Mouse (Mus musculus): Measurements from ENCODE around the gene Hoxd3.

Hoxd3 gene

DNA sequence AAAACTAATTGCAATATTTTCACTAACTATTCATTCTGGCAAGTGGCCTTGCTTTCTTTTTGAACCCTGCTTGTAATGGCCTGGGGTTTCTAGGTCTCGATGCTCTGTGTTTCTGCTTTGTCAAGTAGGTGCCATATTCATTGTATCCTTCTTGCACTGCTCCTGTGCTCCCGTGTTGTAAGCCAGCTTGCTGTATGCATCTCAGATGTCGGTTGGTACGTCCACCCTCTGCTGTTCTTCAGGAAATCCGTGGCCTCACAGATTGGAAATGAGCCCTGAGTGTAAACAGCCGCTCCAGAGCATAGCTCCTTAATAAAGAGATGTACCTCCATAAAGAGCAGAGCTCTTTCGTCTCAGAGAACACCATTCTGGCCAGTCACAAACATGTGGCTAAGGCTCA lies 4.1 kb upstream of the Hoxd3 start:
- no peak for DNase-seq

- no peak for DNase-seq
Measured at GRCm38 (mm10) chr2:74708676-74709075, 3.1 kb upstream of the Hoxd3 start.

DNA sequence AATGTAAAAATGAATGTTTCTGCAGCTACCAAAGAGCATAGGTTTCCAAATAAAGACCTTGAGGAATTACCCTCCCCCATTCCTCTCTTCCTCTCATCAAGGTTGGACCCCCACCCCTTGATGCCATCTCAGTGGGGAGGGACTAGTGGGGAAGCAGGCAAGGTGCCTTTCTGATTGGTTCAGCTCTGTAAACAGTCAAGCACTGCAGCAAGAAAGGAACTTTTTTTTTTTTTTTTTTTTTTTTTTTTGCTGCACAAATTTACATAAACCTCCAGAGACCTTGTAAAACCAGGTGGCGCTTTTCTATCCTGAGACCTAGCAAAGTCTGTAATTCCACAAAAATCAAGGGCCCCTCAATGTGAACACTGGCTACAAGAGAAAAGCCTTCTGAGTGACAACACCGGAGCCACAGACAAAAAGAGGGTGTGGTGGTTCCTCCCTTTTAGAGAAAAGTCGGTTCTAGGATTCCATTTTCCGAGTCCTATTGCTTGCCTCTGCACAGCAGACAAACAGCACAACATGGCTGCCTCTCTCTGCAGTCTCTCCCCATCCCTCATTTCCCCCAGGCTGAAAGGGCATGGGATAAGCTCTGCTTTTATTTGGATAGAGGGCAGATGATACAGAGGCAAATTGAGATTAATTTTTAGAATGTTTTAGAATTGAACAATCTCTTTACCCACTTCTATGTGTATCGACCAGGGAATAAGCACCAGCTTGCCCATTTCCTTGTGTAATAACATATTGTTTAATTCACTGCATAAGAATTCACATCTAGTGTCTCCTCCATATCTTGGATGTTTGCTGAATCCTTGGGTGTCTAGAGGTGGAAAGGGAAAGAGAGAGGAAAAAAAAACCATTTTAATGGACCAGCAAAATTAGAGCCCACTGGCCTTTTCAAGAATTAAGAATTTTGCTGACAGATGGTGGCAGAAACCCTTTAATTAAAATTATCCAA lies 2.0 kb upstream of the Hoxd3 start:
- no peak for DNase-seq

DNA sequence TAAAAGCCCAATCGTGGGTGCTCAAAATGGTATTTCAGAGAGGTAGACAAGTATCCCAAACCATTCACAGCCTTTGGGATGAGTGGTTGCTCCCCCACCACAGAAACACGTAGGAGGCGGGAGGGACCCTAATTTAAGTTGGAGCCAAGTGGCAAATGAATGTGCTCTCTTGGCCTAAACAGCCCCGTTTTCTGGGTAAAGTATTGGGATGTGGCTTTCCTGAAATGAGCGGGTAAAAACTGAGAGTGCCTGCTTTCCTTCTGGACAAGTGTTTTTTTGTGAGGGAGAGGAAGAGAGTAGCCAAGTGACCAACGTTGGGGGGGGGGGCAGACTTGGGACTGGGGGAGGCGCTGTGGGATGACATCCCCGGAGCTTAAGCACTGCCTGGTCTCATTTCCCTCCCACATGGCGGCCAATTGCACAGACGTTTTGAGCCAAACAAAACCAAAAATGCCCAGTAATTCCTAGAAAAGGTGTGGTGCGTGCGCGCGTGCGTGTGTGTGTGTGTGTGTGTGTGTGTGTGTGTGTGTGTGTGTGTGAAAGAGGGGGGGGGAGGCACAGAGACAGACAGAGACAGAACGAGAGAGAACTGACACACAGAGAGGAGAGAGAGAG lies 691 bp upstream of the Hoxd3 start:
- no peak for DNase-seq

- DNase-seq, result no peak
Measured at GRCm38 (mm10) chr2:74713239-74714150, 1.8 kb downstream of the Hoxd3 start.

DNA sequence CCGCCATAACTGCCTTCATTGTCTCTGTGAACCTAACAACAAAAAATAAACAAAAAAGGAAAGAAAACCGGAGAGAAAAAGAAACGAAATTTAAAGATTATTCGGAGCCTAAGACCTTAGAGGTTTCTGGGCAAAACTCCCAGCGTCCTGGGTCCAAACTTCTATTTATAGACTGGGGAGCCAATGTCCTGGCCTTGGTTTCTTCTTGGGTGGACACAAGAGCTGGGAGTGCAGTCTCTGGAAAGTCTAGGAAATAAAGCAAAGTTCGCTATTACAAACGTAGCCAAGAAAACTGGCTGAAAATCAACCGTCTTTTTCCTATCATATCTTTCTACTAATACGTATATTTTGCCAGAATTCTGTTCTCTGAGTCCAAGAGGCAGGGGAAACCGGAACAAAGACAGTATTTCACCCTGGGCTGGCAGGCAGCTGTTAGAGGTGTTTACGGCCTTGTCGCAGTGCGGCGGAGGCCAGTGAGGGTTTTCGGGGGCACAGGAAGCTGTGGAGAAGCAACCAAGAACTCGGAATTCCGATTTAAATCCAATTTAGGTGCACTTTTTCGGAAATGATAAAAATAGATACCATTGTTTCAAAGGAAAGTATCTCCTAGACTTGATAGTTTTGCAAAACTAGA lies 2.5 kb downstream of the Hoxd3 start:
- DNase-seq, result no peak

DNA sequence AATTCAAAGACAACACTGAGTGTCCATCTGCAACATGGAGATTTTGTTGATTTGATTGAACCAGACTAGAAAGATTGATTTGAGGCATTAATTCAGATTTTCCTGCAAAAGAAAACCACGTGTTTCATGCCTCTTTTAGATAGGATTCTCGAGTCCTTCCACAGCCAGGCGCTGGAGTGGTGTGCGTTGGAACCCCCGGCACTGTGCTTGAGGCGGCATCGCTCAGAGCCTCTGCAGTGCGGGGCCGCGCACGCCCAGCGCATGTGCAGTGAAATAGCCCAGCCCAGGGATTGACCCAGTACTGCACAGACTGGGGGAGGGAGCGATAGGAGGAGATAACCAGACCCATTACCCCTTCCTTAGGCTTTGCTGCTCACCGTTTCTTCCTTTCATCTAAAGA lies 3.2 kb downstream of the Hoxd3 start:
- DNase-seq, result no peak

DNA sequence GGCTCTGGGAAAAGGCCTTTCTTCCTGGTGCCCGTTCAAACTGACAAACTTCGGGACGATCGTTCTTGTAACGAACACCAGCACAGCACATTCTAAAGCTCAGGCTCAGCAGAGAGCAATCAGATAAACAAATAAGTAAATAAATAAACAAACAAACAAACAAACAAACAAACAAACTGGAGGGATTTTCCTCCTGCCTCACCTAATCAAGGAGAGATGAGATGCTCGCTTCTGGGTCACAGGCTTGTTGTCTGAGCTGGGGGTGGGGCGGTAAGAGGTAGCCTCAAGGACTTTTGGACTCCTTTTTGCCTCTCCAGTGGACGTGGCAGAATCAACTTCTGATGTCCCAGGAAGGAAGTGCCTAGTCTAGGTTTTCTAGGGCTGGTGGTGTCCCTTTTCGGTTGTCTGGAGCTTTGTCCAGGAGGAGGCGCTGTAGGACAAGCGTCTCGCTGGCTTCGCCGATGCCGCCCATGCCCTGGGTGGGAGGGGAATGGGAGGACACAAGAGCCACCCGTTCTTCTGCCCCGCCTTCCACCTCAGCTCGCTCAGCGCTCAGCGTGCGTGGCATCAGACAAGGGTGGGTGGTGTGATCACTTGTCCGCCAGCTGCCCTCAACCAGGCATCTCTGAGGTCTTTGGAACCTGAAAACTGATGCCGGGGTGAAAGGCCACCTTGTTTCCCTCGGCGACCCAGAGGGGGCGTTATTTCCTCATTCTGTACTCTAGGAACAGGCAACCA lies 3.9 kb downstream of the Hoxd3 start:
- DNase-seq, result peak; percentile 94

- DNase-seq, result no peak
Measured at GRCm38 (mm10) chr2:74720384-74720783, 8.7 kb downstream of the Hoxd3 start.

DNA sequence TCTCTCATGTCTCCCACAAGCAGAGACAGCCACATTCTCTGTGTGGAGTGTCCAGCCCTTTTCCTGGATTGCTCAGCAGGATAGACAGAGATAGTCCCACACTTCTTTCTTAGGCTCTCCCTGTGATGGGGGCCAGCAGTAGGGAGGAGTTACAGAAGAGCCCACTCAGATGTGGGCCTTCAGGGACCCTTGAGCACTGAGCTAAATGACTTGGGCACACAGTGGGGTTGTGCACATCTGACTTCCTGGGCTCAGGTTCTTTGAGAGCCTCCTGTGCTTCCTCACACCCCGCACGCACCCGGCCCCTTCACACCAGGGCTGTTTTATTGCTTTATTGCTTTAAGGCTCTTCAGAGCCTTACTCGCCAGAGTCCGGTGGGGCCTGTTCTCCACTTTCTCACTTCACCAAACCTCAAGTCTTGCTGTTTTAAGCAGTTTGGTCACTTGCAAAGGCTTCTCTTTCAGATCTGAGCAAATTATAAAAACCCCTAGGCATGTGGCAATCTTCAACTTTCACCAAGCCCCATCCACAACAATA lies 9.3 kb downstream of the Hoxd3 start:
- DNase-seq, result no peak

DNA sequence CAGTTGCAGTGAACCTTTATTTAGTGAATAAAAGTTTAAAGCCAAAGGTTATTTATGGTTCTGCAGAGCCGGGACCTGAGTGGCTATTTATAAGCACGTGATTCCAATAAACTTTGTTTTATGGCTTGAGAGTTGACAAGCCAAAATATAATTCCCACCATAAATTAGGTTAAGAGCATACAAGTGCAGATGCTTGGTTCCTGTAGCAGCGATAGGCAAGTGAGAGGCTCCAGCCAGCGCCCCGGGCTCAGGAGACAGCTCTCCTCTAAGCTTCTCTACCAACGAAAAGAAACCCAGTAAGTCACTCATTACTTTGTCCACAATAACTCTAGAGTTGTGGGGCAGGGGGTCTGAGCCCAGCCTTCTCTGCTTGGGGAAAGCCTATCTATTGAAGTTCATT lies 10.2 kb downstream of the Hoxd3 start:
- no peak for DNase-seq

- no peak for DNase-seq
Measured at GRCm38 (mm10) chr2:74722949-74723348, 11.2 kb downstream of the Hoxd3 start.

DNA sequence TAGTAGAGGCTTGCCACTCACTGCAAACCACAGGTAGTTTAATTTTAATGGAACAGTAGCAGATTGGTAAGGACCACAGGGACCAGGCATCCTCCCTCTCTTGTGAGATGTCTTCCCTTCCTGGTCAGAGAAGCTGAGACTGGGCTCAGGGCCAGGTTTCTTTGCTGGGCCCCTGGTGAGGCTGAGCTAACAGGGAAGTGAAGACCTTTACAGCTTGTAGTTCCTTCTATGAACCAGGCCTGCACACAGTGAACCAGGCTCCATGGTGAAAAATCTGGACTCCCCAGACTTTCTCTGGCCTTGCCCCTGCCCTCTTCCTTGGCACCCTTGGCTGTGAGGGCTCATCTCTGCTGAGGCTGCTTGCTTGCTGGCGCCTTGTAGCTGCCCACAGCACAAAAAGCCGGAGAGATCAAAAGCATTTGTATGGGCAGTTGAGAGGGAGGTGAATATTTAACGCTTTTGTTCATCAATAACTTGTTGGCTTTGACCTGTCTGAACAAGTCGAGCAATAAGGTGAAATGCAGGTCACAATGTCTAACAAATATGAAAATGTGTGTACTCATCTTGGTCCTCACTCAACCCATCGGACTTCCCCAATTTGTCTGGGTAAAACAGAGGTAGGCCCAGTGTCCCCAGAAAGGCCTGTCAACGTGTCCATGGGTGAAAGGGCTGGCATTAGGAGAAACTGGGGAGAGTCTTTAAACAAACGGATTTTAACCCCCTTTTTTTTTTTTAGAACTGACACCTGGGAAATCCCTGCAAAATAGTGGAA lies 12.7 kb downstream of the Hoxd3 start:
- no peak for DNase-seq

DNA sequence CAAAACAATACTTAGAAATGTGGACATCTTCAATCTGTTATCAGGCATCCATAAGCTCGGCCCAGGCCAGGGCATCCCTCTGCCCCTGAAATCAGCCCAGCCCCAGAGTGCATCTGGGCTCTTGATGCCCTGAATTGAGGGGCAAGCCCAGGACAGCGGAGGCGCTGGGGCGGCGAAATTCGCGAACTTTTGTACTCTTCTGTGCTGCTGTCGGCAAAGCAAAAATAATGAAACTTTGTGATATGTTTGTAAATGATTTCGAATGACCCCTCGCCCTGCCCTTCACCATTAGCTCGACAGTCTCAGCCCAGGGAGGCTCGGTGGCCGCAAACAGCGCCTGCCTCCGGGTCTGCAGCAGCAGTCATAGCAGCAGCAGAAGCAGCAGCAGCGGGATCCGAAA lies 13.4 kb downstream of the Hoxd3 start:
- DNase-seq, result no peak

GRCm38 (mm10) chr2:74726551-74726950 lies 14.8 kb downstream of the Hoxd3 start, which contains the start of gene Gm28230:
Gene Gm28230, plus strand, starts transcription at chr2:74726728.
- no peak for DNase-seq

- DNase-seq, result no peak
Measured at GRCm38 (mm10) chr2:74726973-74727639, 15.4 kb downstream of the Hoxd3 start.

GRCm38 (mm10) chr2:74727640-74728302 lies 16.0 kb downstream of the Hoxd3 start:
- no peak for DNase-seq

DNA sequence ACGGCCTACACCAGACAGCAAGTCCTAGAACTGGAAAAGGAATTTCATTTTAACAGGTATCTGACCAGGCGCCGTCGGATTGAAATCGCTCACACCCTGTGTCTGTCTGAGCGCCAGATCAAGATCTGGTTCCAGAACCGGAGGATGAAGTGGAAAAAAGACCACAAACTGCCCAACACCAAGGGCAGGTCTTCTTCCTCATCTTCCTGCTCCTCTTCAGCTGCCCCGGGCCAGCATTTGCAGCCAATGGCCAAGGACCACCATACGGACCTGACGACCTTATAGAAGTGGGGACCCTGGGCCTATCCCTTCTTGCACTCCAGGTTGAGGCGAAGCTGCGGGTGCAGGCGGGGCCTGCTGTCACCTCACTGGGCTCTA lies 16.6 kb downstream of the Hoxd3 start:
- no peak for DNase-seq

GRCm38 (mm10) chr2:74730331-74730730 lies 18.6 kb downstream of the Hoxd3 start:
- no peak for DNase-seq

- DNase-seq, result no peak
Measured at GRCm38 (mm10) chr2:74731055-74731454, 19.3 kb downstream of the Hoxd3 start.

All from lung, postnatal 10 days (tissue).